Mouse (Mus musculus) layer of hippocampus, adult 9-11 months (tissue): ENCODE results near the gene AC134908.4.
"Not testable (repeated sequence)": the region's sequence is repeated elsewhere in the genome, so short reads cannot be mapped to it uniquely, and the experiment has no call there.

Experiments
- DNase-seq: peaks from one replicate; pipeline ENCODE4 v3.0.0; 2022

Gene AC134908.4

DNA sequence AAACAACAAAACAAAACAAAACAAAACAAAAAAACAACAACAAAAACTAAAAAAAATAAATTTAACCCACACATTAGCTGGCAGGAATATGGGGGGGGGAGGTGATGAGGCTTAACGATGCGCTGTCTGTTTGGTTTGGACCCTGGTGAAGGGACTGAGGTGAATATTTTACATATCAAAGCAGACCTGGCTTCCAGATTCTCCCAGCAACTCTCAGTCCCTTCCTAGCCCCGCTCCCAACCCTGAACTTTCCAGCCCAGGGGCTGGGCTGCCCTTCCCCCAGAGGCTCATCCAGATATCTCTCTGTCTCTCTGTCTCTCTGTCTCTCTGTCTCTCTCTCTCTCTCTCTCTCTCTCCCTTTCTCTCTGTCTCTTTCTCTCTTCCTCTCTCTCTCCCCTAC, 32.9 kb downstream of the AC134908.4 start:
- no peak for DNase-seq

DNA sequence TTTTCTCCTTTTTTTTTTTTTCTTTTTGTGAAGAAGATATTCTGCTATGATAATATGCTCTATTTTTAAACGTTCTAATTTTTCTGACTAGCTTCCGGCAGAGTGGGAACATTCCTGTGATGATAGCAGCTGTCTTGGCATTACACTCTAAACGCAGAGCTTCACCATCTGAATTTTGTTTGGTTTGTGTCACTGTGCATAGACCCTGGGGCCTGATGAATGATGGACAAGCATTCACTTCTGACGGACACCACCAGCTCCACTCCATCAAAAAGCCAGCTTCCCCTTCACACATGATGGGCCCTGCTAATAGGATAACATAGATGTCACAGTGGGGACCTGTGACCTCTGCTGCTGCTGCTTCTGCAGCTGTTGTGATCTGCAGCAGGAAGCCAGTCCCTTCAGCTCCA, 33.9 kb downstream of the AC134908.4 start:
- peak; percentile 78 for DNase-seq

DNA sequence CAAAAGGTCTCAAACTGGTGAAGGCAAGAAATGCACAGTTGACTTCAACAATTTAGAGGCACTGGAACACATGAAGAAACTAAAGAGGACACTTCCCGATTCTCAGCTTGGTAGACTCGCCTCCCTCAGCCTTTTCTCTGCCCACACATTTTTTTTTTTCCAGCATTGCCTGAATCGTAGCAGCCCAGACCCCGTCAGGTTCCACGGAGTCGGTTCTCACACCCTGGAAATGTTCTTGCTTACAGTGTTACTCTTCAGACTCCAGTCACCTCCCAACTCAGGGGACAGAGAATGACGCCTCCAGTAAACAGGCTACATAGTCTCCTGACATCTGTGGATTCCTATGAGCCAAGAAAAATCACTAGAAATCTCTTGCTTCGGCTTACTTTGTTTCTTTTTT, 35.3 kb downstream of the AC134908.4 start:
- DNase-seq = no peak

DNA sequence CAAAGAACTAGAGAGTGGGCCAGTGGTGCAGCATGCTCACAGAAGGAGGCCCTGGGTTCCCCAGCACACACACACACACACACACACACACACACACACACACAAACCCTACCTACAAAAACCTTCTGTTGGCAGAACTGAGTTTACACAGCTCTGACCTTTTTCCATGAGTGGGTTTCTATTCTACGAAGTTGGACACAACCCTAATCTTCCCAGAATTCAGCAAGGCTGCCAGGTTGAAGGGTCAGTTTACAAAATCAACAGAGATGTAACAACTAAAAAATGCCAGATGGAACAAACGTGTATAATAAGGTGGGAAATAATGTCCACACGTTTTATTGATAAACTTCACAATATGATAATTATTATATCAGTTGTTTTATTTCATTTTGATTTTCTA, 37.8 kb downstream of the AC134908.4 start:
- DNase-seq = no peak

DNA sequence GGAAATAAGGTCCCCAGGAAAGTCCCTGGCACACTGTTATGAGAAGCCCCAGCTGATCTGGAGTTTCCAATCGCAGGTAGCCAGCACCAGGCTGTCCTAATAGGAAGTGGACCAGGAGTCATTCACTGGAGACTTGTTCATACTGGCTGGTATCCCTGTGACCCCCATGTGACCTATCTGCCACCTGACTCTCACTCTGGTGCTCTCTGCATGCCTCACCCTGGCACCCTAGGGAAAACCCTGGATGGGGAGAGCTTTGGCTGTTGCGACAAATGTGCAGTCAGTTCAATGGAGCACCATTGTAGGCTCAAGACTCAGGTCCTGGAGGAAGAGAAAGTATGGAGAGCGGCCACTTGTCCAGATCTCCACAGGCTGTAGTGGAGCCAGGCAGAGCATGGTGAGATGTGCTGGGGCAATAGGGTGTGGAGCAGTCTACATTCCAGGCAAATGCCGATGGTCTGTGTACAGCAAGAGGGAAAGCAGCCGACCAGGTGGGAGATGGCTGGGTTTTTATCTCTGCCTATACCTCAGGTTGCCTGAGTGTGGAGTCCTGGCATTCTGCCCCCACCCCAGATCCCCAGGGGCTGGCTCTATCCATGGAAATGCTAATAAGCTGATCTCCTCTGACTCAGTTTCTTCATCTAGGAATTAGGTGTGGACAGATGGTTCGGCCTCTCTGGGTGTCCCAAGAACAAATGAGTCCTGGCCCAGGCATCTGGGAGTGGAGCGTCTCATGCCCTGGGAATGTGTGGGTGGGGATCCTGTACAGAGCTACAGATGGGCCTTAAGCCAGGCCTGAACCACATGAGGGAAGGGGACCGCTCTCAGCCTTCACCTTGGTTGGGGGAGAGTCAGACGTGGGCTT, 38.8 kb downstream of the AC134908.4 start:
- no peak for DNase-seq

DNA sequence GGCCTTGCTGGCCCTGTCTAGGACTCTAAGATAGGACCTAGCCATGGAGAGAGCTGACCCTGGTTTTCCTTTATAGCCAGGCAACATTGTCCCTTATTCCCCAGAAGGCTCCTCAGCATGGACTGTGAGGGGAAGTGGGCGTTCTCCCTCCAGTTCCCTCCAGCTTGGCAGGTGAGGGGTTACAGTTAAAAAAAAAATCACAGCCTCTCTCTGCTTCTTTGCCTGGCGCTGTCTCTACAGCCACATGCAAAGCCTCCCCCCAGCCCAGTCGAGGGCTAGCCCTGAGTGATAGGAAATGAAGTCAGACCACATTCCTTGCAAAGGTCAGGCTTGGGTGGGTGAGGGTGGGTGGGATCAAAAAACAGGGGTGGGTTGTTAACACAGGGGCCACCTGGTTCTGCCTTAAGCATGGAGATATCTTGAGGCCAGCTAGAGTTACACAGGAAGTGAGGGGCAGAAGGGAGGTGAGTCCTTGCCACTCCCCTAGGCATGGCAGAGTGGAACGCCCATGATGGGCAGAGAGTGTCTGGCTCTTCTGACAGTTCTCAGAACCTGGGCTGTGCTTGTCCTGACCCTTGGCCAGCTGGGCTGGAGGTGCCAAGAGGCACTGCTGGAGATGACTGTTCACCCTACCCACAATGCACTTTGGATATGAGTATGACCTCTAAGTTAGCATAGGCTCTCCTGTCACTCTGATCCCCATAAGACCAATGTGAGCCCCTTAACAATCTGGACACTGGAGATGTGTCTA, 39.7 kb downstream of the AC134908.4 start:
- no peak for DNase-seq

DNA sequence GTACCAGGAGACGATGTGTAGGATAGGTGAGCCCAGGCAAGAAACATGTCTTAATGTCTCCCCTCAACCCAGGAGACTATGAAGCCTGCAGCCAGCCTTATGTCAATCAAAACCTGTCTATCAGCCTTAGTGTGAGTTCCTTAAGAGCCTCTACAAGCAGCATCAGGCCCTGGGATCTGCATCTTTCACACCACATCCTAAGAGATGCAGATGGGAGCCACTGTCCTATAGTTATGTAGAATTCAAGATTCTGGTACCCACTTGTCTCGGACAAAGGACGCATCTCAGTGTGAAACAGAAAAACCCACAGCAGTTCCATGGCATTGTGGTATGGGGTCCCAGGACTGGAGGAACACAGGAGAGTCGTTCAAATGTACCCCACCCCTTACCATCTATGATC, 40.4 kb downstream of the AC134908.4 start:
- no peak for DNase-seq

DNA sequence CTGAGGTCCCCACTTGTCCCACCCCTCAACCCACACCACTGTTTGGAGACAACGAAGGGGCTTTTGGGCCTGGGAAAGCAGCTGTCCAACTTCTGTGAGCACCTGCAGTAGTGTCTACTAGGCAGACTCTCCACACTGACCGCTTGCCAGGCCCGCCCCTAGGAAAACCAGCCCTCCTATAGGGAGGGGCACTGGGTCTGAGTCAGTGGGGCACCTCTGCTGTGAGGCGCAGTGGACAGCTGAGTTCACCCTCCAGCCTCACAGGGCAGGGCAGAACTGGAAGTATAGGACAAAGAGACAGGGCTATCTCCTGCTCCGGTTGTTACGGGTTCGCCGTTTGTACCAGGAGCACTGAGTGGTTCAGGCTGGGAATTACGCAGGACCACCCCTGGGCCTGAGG, 41.2 kb downstream of the AC134908.4 start, which contains the start of gene Msln:
Gene Msln (minus strand): TSS at position 138 of the 400 bp plus-strand sequence.
- no peak for DNase-seq

DNA sequence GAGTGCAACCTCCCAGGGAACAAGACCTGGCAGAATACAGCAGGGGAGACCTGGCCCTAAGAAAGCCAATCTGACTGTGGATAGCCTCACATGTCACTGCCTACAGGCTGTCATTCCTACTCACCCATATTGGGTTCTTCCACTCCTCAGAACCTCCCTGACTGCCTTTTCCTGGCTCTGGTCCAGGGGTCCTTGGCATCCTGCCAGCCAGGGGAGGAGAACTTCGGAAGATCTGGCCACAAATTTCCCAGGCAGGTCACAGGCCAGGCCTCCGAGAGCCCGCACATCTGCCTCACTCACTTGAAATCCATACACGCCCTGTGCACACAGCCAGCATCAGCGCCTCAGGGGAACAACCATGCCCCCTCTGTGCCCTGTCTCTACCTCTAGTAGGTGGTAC, 44.0 kb downstream of the AC134908.4 start:
- no peak for DNase-seq

DNA sequence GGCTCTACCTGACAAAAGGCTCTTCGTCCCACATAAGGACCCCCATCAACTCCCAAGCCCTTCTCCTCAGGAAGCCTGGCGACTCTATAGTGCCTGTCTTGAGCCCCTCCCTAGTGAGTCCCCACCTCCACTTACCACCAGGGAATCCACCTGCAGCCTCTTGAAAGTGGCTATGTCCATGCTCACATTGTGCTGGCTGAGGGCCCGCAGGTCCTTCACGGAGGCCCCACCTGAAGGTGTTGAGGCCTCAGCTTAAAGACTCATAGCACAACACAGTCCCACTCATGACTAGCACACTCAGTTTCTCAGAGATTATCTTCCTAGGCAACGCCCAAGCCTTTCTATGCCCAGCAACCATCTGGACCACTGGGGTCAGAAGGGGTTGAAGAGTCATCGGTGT, 46.1 kb downstream of the AC134908.4 start:
- no peak for DNase-seq

DNA sequence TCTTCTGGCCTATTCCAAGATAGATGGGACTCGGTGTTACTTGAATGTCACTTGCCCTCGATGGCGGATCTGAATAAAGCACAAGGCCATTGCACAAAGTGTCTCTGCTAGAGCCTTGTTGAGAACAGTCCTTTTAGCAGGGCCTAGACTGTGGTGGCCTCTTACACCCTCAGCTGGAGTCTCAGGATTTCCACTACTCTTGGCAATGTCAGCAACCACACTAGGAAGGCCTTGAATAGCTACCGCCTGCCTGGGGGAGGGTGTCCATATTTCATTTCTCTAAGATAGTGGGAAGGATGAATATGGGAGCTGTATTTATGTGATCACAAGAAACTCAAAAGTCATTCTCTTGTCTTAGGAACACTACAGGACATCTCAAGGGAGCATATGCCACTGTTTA, 47.2 kb downstream of the AC134908.4 start:
- DNase-seq = no peak

DNA sequence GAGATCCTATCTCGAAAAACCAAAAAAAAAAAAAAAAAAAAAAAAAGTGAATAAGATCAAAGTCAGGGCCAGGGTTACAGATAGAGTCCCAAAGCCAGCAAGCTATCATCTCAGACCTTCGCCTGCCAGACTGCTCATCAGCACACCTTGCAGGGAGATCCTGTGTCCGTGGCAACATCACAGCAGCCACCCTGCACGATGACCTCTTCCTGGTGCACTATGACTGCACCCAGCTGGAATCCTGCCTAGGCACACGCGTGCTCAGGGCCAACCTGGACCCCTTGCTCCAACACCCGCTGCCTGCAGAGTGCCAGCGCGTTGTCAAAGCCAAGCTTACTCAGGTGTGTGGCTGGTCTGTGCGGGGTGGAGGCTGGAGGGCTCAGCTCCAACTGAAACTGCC, 51.1 kb downstream of the AC134908.4 start:
- DNase-seq = no peak

DNA sequence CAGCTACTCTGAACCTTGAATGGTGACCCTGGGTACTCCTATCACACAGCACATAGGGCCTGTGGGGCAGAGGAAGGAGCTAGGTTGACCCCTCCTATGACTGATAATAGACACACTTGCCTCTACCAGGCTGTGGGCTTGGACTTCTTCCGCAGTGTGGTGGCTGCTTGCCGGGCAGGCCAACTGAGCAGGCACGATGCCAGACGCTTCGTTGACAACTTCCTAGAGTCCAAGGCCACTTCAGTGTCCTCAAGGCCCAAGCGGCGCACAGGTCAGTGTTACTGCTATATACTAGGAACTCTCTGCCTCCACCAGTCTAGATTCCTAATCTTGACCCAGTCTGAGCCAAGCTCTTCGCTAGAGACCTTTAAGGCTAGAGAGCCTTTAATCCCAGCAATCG, 51.6 kb downstream of the AC134908.4 start:
- DNase-seq = no peak

DNA sequence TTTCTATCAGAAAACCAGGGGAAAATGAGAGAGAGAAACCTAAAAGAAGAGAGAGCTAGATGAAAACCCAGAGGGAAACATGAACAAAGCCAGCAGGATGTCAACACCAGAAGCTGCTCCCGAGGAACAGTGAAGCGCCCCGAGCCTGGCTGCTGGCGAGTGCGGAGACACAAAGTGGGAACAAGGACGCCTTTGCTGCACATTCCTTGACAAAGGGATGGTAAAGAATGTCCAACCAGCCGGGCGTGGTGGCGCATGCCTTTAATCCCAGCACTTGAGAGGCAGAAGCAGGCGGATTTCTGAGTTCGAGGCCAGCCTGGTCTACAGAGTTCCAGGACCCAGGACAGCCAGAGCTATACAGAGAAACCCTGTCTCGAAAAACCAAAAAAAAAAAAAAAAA, 54.0 kb downstream of the AC134908.4 start:
- not testable (repeated sequence) for DNase-seq
